Mouse (Mus musculus) adrenal gland, adult (tissue): Measurements from ENCODE around the gene Ccrl2.

Experiments
- DNase-seq, 2 experiments: peaks; one replicate each; pipeline ENCODE4 v3.0.0; 2022 to 2023; ENCODE audit warnings: low spot score in 1 of 2; ENCODE audit not compliant: inconsistent age in 2 of 2

Ccrl2 gene

DNA sequence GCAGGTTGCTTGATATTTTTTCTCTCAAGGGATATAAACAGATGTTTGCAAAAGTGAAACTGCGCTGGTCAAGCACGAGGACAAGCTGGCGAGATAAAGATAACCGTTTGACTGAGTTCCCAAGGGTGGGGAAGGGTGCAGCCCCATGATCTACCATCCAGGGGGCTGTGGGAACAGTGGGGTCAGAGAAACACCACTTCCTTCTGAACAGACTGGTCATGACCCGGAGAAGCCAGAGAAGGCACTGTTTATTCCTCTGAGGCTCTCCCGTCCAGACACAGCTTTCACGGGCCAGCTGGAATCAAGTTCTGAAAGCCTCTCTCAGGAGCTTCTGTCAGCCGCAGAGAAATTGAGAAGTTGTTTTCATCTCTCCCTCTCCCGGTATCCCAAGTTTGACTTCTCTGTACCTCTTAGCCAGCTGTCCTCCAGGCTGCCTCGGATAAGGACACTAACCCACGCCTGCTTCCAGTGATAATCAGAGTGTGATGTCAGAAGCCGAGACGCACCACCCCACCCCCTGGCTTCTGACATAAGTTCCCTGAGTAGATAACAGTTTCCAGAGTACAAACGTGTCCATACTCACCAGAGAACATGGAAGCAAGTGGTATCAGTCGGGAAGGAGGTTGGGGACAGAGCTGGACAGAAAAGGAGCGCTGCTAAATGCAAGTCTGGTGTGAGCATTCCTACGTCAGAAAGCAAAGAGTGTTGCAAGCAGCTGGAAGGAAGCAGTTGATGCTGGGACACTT, at the start of gene Ccrl2:
Gene Ccrl2, minus strand, starts transcription at position 722 of the 746 bp plus-strand sequence.
- DNase-seq, result peak; percentile 74 to 89

DNA sequence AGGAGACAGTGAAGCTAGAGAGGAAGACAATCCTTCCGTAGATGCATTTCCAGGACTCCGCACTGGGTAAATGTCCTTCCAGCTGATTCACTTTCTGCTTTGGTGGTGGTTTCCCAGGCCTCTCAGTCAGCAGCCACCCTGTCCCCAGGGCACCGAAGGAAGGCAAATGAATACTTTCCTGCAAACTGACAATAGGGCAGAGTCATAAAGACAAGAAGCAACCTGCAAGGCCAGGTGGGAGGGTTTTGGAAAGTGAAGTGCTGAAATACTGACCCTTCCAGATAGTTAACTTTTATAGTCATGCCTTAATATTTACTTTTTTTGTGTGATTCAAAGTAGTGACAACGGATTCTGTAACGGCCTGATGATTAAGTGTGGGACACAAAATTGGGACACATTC, 46.6 kb upstream of the Ccrl2 start:
- DNase-seq, result no peak

- DNase-seq, result no peak
Observed at GRCm38 (mm10) chr9:111103293-111103692, 46.0 kb upstream of the Ccrl2 start.

DNA sequence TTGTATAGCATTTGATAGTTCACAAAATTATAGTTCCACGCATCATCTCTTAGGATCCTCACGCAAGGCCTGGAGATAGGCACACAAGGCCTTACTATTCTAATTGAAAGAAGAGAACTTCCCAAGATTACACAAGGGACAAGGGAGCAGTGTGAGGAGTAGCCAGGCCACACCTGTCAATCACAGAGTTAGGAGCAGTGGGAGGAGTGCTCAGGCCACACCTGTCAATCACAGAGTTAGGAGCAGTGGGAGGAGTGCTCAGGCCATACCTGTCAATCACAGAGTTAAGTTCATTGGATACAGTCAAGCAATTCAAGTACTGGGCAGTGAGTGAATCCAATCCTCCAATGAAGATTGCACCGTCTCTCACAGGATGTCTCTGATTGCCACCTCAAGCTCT, 43.1 kb upstream of the Ccrl2 start:
- DNase-seq, result no peak

GRCm38 (mm10) chr9:111097543-111097942, 40.2 kb upstream of the Ccrl2 start:
- DNase-seq, result no peak

- no peak for DNase-seq
Observed at GRCm38 (mm10) chr9:111096419-111097326, 39.4 kb upstream of the Ccrl2 start.

DNA sequence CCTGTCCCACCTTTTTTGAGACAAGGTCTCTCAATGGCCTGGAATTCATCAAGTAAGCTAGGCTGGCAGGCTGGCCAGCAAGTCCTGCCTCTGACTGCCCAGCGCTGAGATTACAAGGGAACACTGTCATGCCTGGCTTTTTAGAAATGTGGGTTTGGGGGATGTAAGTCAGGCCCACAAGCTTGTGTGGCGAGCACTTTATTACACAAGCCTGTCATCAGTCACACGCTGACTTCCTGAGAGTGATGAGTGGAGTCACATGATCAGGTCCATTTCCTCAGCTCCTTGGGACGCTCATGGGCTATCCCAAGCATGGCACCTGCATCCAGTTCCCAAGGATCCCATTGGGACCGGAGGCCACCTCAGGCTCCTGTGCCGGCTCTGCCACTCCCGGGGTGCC, 38.4 kb upstream of the Ccrl2 start:
- no peak for DNase-seq

GRCm38 (mm10) chr9:111094626-111095025, 37.3 kb upstream of the Ccrl2 start:
- DNase-seq, result no peak

GRCm38 (mm10) chr9:111093094-111093493, 35.8 kb upstream of the Ccrl2 start:
- DNase-seq, result peak; percentile 49 to 80

- no peak for DNase-seq
Observed at GRCm38 (mm10) chr9:111092657-111093056, 35.3 kb upstream of the Ccrl2 start.

- no peak for DNase-seq
Observed at GRCm38 (mm10) chr9:111088886-111089285, 31.6 kb upstream of the Ccrl2 start.

- DNase-seq, result no peak
Observed at GRCm38 (mm10) chr9:111087960-111088359, 30.6 kb upstream of the Ccrl2 start.

DNA sequence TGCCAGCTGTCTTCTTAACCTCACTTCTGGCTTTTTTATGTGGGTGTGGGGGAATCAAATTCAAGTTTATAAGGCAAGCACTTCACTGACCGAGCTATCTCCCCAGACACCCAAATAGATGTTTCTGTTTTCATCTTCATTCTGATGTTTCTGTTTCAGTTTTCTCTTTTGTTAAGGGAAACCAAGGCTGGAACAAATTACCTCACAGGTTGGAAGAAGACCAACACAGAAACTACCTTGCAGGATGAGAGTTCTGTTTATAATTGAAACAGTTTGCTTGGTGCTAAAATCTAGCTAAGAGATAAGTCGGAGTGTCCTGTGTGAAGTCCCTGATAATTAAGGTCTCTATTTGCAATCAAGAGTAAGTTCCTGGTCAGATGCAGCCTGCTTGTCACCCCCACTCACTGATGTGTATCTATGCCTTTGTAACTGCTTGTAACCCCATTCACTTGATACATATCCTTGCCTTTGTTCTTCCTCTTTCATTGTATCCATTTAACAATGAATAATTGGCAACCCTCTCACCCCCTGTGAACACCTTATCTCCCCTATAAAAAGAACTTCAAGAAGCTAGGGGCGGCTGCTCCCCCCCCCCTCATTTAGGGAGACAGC, 29.8 kb upstream of the Ccrl2 start:
- DNase-seq, result no peak

DNA sequence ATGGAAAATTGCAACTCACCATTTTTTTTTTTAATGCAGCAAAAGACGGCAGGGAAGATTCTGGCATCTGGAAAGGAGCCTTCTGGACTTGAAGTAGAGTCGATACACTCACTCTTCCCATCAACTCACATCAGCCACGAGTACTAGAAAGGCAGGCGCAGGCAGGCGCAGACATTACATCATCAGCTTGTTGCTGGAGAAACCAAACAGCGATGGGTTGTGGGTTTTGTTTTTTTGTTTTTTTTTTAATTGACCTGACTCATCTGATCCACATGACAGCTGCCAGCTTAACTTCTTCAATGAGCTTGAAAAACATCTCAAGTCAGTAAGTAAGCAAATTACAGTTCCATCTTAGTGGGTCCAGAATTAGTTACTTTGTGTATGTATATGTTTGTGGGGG, 28.8 kb upstream of the Ccrl2 start:
- no peak for DNase-seq

DNA sequence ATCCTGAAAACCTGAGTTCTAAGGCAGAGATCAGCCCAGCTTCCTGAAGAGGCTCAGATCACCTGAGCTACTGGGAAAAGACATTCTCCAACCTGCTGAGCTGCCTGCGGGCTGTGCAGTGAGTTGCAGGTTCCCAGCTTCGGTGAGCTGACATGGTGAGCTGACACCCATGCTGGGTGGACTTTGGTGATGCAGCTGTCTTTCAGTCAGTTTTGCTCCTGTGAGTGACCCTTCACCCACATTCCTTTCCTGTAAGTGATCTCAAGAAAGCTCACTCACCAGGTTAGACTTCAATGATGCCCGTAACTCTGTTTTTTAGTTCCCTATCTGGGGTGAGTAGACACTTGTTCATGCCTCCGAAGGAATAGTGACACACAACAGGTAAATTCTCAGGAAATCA, 28.0 kb upstream of the Ccrl2 start:
- no peak for DNase-seq

DNA sequence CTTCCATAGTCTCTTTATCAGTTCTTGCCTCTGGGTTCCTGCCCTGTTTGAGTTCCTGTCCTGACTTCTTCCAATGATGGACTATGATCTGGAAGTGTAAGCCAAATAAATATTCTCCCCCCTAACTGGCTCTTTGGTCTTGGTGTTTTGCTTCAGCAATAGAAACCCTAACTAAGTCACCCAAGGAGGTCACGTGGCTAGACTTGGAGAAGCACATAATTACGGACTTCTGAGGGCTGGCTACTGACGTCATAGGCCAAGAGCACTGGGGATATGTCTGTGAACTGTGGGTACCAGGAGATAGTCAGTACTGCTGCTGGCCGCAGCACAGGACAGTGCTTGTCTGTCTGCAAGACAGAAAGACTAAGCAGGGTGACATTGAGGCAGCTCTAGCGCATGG, 24.4 kb upstream of the Ccrl2 start:
- no peak for DNase-seq

GRCm38 (mm10) chr9:111080801-111081200, 23.5 kb upstream of the Ccrl2 start:
- no peak for DNase-seq

- DNase-seq, result peak in 1 of 2 experiments; percentile 32
Observed at GRCm38 (mm10) chr9:111077745-111078144, 20.4 kb upstream of the Ccrl2 start.

GRCm38 (mm10) chr9:111072971-111073370, 15.7 kb upstream of the Ccrl2 start:
- no peak for DNase-seq

DNA sequence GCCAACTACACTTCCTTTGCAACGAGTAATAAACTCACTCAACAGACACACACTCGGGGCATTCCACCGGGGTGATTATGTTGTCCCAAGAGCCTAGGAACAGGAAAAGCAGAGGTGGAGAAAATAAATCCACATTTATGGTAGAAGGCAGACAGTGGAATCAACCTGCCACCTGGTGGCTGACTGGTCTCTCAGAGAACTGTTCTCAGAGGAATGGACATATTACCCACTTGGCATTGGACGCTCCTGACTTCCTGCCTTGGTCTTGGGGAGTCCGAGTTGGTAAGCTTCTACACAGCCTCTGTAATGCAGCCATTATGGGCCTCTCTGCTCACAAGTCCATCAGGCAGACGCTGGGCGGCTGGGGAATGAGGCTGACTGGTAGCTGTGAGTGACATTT, 14.9 kb upstream of the Ccrl2 start:
- peak; percentile 66 to 83 for DNase-seq

DNA sequence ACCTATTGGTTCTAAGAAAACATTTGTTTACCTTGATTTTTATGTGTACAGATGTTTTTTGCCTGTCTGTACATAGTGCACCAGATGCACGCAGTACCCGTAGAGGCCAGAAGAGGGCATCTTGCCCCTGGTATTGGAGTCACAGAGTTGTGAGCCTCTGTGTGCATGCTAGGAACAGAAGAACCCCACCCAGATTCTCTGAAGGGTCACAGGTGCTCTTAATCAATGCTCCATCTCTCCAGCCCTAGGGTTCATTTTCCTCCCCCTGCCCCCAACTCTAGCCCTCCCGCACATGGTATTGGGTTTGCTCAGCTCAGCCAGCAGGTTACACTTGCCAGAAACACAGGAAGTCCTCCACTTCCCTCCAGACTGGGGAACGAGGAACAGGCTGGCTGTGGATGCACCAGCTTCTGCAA, 13.2 kb upstream of the Ccrl2 start:
- peak; percentile 47 to 82 for DNase-seq

DNA sequence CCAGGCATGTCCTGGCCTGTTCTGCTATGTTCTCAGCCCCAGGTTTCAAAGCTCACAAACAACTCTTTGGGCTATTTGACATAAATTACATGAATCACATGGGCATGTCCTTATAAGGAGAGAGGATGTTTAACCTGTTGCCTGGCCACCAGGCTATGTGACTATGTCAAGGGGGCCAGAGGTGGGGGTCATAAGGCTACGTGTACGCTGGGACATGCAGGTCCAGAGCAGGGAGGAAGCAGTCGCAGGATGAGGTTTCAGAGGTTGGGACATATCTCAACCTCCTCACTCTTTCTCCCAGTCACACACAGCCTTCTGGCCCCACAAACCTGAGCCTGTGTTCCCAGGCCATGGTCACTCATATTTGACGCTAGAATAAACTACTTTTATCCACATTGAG, 9.7 kb upstream of the Ccrl2 start:
- DNase-seq, result no peak
